Mouse (Mus musculus): ENCODE measurements at regions not wholly inside any gene's neighbourhood (a gene's known extent, or its start where the extent isn't known, plus 50 kb on each side); places are given as distances from the start of the nearest gene placed in this dataset.

DNA sequence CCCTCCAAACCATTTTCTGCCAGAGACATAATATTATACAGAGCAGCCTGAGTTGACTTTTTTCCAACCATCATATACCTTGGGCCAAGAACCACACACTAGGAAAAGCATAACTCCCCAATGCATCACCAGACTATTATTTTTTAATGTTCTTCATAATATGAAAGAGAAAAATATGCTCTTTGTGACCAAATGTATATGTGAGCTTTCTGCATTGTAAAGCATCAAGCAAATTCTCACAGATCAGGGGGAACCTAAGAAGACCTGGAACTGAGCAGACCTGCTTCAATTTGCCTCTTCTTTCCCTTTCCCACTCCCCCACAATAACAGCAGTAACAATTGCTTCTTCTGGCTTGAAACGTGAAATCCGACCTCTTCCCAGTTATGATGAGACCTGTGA is 407.6 kb downstream of the Atp6ap1l start:
- ATAC-seq (ENCODE audit: low TSS enrichment) = no peak

DNA sequence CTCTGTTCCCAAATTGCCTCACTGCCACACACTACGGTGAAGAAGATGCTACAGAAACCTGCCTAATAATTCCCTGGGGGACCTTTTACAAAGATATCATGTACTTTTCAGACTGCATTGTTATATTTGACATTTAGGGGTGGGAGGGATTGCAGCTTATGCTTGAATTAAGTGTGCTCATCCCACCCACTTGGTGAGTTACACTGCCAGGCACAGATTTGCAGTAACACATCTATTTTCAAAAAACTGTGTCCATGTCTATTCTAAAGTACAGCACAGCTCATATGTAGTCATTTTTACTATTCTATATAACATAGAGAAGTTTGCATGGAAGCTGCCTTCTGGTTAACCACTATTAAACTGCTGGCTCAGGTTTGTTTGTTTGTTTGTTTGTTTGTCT is 404.3 kb upstream of the Xrcc4 start:
- peak; percentile 98 for ATAC-seq (ENCODE audit: low TSS enrichment)

DNA sequence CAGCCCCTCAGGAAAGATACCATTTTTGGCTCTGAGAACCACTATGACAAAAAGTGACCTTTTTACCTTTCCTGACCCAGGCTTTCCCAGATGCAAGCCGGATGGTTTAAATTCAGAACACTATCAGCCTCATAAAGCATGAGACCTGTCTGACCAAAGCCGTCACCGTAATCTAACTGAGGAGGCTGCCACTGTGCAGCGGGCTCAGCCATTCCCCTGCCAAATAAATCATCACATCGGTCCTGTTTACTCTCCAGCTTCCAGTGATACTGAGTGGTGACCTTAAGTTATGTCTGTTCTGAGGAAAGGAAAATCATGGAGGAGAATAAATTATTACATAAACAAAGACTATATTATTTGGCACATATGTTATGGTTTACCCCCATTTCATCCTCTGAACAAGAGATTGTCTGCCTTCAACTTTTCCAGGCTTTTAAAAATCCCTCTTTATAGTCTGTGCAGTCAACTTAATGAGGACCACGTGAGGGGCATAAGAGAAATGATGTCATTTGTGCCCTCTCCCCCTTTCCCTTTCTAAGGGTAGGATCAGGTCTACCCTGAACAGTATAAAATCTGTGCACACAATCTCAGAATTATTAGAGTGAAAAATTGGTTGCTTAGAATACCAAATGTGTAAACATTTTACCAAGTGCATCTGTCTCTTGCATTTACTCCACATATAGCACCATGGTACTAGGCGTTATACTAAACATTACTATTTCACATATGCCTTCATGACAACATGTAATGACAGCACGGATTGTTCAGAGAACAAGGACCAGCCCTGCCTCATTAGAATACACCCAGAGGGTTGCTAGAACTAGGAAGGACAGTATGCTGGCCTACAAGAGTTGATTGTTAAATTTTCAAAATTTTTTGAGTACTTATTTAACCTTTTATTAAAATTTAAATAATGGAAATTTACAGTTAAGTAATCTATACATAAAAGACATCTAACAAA is 401.9 kb upstream of the Xrcc4 start:
- no peak for ATAC-seq (ENCODE audit: low TSS enrichment)

DNA sequence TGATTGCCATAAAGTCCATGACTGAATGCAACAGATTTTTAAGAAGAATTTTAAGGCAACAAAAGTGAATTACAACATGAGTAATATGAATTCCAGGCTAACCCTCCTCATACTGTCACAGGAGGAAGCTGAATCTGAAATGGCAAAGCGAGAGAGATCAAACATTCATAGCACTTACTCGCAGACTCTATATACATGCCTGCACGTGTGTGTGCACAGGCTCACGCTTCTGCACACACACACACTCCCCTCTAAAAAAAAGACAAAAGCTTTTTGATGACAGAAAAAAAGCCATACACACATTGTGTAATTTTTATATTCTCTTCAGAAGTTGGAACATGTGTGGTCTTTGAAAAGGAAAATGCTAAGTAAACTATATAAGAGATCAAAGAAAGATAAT is 391.1 kb upstream of the Xrcc4 start:
- no peak for ATAC-seq (ENCODE audit: low TSS enrichment)

DNA sequence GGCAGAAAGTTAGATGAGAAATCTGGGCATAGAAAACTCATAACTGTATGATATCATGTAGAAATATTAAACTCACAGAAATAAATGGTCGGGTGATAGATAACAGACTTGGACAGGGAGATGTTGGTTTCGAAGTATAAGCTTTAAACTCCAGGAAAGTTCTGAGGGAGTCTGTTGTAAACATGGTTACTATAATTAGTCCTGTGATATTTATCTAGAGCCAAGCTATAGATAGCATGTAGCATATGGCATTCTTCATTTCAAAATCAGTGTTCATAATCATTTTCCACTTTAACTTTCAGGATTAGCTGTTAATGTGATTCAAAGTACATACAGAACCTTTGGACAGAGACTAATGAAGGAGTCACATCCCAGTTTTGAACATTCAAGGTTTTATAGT is 387.5 kb upstream of the Xrcc4 start:
- peak; percentile 67; the same call in 1 of the 2 replicates for ATAC-seq (ENCODE audit: low TSS enrichment)

DNA sequence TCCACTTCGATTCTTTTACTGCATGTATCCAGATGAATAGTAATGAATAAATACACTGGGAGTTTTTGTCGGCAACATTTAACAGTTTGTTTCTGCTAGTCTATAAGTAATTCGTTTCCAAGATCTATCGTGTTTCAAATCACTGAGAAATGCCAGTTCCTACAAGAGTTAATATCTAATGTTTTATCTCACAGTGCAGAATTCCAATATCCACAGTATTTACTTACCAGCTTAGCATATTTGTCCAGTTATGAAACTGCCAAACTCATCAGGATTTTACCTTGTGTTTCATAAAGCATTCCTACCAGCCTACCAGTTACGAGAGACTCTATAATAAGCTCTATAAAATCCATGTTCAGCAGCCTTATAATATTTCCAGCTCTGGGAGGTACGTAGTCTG is 385.1 kb upstream of the Xrcc4 start:
- no peak for ATAC-seq (ENCODE audit: low TSS enrichment)

DNA sequence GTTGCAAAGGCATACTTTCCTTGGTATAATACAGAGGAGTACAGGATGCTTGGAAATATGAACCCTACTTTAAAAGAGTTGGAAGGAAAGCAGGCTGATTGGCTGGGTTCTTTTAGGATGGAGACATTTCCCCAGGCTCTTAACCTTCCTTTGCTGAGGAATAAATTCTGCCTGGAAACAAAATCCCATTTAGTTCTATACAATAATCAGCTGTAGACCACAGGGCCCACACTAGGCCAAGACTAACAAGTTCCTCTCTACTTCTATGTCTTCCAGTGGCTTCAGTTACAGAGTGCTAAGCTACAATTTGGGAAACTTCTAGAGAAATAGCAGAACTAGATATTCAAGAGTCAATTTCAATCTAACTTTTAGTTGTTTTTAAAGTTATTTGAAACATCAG is 384.6 kb upstream of the Xrcc4 start:
- ATAC-seq (ENCODE audit: low TSS enrichment) = no peak

DNA sequence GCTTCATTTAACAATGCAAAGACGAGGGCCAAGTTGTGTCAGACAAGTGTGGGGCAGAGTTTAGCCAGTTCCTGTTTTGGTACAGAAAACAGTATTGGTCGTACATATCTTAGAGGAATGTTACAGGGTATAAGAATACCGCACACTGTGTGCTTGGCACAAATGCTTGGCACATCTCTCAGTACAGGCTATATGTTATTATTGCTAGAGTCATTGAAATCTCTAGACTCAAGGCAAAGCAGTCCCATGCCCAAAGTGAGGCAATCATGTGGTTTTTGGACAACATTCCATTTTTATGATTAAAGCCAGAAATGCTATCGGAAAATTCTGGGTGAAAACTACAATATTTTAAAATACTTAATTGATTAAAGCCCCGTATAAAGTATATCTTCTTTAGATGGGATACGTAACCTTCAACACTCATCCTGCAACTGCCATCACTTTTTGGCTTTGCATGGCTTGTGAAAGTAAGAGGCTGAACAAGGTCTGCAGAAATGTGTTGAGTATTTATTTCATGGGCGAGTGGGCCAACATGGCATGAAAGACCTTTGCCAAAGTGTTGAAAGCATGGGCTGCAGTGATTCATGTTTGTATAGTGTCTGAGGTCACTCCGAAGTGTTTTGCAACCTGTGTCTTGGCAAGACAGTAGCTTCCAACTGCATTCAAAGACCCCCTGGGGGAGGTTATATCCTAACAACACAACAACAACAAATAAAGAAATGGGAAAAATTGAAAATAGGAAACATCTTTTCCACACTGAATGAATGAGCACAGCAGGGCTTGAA is 383.8 kb upstream of the Xrcc4 start:
- no peak for ATAC-seq (ENCODE audit: low TSS enrichment)

DNA sequence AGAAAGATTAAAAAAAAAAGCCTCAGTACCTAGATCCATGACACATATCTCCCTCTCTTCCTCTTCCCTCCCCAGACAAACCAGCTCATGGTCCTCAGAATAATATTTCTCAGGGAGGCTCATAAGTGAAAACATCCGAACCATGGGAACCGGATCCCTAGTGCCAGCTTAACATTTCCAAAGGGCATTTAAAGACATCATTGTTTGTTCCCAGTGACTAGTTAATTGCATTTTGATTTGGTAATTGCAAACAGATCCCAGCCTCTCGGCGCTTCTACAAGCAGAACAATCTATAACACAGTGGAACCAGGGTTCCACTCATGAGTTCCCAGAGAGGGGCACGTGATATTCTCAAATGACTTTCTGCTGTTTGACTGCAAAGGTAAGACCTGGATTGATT is 376.7 kb upstream of the Xrcc4 start:
- no peak for ATAC-seq (ENCODE audit: low TSS enrichment)

DNA sequence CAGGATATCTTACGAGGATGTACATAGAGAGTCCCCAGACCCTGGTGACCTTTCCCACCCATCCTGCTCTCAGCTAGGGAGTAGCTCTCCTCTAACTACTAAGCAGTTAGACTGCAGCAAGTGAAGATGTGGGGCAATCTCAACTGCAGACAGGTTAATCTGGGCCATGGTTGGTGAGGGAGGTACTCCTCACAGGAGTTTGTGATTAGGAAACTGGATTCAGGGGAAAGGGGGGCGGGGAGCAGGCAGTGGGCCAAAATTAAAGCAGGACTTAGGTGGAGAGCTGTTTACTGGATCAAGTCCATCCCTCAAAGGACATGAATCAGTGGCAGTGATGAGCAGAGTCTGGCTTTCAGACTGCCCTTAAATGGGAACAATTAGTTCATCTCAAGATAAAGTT is 374.6 kb upstream of the Xrcc4 start:
- no peak for ATAC-seq (ENCODE audit: low TSS enrichment)

DNA sequence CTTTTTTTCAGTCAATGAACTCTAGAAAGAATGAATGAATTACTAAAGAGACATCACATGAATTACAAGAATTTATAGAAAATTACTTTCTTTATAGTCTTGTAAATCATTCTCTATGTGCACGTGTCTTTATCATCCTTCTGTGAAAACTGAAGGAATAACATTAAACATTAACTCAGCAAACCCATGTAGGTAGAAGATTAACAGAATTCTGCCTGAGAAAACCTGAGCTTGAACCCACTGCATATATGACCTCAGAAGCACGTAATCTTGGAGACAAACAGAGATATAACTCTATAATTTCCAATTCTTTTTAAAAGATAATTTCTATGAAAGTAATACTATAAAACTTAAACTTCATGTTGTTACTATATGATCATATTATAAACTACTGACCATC is 374.0 kb upstream of the Xrcc4 start:
- no peak for ATAC-seq (ENCODE audit: low TSS enrichment)

DNA sequence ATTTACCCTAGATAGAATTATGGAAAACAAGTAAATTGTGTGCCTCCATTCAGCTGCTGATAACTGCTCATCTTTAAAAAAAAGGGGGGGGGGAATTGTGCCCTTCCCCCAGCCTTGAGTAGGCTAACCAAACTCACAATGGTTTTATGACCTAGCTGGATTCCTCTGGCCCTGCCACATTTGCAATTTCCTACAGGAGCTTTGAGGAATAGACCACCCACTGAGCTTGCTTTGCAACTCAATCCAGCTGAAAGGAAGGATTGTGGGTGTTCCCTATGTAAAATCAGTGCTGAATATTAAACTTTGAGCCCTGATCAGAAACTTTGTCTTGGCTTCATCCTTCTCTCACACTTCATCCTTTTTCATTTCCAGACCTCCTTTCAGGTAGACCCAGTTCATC is 365.2 kb upstream of the Xrcc4 start:
- no peak for ATAC-seq (ENCODE audit: low TSS enrichment)

DNA sequence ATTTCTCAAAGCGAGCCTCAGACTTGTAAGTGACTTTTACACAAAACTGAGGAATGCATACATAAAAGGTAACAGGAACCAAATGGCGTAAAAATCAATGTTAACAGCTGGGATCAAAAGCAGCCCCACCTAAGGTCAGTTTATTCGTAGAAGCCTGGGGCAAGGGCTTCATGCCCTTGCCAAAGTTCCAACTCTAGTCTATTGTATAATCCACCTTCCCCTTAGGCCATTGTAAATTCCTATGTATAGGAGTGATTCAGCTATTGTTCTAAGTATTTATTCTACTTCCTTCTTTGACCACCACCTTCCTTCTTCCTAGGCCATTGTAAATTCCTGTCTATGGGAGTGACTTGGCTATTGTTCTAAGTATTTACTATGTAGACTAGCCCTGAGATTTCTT is 337.5 kb upstream of the Xrcc4 start:
- ATAC-seq (ENCODE audit: low TSS enrichment) = no peak

DNA sequence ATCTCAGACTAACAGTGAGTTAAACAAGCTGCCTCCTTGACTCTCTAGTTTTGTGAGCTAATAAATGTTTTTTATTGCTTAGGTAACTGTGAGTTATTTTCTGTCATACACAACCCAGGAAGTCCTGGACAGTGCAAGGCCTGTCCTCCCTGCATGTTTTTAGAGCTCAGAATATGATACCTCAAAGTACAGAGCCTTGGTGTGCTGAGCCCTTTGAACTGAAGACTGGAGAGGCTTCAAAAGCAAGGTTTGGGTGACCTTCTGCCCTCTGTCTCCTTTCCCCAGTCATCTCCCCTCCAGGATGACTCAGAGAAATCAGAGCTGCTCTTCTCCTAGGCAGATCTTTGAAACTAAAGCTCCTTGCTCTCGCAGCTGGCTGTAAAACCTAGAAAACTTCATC is 336.0 kb upstream of the Xrcc4 start:
- ATAC-seq (ENCODE audit: low TSS enrichment) = no peak

DNA sequence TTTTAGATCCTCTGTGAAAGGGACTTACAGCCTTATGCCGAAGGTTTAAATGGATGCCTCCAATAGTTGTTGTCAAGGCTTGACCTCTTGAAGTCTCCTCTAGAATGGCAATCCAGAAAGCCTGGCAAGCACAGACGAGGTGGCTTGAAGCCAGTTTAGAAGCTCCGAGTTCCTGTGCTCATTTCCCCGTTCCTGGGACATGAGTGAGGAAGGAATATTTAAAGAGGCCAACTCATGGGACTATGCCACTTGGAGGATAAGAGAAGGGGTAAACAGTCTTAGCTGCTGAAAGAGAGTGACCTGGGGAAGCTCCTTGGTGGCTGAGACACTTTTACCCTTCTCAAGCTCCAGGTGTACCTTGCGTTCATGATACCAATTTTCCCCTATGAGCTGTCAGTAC is 335.1 kb upstream of the Xrcc4 start:
- ATAC-seq (ENCODE audit: low TSS enrichment) = no peak

DNA sequence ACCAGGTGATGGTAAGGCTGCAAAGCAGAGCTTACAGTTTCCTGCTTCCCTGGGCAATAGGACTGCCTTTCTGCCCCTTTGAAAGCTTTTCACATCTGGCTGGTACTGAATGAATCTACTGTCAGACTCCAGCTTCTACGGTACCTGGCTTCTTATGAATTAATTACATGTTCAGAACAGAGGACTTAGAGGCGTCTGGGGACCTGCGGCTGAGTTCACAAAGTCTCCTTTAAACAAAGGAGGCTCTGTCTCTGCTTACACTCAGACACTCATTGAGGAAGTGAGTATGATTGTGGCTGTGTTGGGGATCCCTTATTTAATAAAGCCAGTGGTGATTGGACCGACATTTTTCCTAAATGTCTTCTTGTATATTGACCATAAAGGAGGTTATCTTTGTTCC is 331.6 kb upstream of the Xrcc4 start:
- ATAC-seq (ENCODE audit: low TSS enrichment) = no peak

DNA sequence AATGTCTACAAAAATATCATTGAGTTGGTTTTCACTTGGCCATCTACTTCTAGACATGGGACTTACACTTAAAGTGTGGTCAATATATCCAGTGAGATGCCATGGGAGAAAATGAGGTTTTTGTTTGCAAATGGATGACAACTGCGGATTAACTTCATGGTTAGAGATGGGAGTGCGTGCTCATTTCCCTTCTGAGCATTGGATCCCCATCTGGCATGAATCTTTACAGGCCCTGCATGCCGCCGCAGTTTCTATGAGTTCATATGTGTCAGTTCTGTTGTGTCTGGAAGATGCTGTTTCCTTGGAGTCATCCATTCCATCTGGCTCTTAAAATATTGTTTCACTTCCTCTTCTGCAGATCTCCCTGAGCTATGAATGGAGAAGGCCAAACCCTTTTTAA is 315.0 kb upstream of the Xrcc4 start:
- no peak for ATAC-seq (ENCODE audit: low TSS enrichment)

DNA sequence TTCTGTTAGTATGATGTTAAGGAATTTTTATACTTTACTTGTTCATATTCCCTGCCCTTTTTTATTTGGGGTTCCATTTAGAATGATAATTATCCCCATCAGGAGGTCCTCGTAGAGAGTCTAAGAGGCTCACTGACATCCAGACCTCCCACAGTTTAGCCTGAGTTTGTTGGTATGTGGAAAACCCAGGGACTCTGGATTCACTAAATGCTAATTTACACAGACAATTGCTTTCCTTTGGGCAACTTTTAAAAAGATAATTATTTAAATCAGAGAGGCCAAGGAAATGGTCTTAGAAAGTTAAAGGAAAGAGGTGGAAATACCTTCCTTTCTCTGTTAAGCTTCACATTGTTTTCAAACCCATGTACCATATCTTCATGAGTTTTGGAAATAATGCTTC is 312.7 kb upstream of the Xrcc4 start:
- ATAC-seq (ENCODE audit: low TSS enrichment) = no peak

DNA sequence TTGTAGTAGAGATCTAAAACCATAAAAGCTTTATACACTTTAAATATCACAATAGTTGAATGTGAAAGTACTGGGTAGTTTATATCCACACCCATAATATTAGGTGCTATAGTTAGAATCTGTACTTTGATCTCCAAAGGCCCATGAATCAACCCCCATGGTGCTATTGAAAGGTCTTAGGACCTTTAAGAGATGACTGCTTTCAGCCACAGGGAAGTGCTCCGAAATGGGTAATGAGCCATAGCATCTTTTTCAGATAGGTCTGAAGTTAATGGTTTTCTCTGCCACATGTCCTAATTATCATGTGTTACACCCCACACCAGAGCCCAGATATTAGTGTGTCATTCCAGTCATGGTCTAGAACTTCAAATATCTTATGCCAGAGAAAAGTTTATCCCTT is 312.1 kb upstream of the Xrcc4 start:
- no peak for ATAC-seq (ENCODE audit: low TSS enrichment)

DNA sequence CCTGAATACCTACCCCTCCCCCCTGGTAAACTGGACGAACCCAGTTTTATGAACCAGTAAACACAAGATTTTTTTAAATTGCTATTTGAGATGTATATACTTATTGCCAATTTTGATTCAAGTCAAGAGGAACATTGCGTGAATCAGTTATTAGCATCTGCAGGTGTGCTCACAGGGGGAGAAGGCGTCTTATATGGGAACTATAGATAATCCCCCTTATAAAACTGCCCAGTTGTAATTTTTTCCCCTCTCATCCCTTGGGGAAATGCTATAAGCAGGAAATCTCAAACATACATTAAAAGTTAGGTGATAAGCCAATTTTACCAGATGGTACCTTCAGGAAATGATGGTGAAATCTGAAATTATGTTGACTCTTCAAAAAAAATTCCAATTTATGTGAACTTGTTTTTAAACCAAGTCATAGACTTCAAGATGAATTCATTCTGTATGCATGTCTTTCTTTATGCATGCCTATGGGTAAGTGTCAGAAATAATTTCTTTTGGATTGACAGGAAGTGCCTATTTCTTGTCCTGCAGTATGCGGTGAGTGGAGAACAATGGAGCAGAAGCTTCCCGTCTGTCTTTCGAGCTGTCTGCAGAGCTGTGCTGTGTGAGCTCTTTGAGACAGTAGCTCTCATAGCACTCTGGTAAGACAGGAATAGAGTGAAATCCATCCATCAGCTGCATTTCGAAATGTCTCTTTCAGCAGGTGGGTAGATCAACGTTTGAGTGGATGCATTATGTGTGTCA is 306.0 kb upstream of the Xrcc4 start:
- no peak for ATAC-seq (ENCODE audit: low TSS enrichment)

DNA sequence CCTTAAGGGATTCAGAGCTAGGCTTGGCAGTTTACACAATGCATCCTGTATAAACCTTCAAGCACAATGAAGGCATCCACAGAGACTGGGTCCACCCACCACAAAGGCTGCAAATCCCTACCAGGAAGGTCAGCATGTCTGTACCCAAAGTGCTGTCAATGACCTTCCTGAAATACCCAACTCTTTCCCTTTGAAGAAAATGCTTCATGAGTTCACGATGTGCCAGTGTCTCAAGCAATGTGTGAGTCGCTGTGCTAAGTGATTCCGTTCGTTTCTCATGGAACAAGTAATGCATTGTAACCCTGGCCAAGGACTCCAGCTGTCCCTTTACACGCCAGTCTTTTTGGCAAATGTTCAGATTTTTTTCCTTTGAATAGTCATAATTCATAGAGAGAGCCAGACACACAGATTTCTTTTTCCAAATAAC is 305.4 kb upstream of the Xrcc4 start:
- ATAC-seq (ENCODE audit: low TSS enrichment) = peak; percentile 62

DNA sequence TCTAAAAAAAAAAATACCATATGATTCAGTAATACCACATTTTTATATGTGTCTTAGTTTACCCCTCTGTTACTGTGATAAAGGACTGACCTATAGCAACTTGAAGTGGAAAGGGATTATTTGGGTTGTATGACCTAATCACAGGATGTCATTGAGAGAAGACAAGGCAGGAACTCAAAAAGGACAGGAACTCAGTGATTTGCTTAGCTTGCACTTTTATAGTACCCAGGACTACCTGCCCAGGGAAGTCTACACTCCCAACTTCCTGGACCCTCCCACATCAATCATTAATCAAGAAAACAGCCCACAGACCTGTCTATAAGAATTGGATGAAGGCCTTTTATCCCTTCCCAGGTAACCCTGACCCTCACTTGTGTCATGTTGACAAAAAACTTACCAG is 303.0 kb upstream of the Xrcc4 start:
- no peak for ATAC-seq (ENCODE audit: low TSS enrichment)
